Mouse (Mus musculus): ENCODE results near the gene Pknox2. TPM values are rescaled to one million over a fixed set of nuclear protein-coding genes. Genes with fewer than 3 reads are reported as not detected.

Gene Pknox2
- polyA plus RNA-seq, 1 experiment = not detected

- Histone ChIP-seq H3K27ac (ENCODE audit: insufficient read depth, low read depth, low read length) (no peak overlapping the region), H3K4me3 (ENCODE audit: insufficient read depth, low read length) (no peak overlapping the region), H3K4me1 (ENCODE audit: control insufficient read depth, insufficient read depth, low read length) (no peaks in the 10 kb centered on the region)
- TF ChIP-seq CTCF (IDR thresholded peaks at IDR 0.05; ENCODE audit: low read depth, low read length) (no peak), POLR2A (IDR thresholded peaks at IDR 0.05; ENCODE audit: borderline replicate concordance, low read depth, low read length) (no peak)
Observed at GRCm38 (mm10) chr9:37066732-37067472, 80.3 kb downstream of the Pknox2 start.

DNA sequence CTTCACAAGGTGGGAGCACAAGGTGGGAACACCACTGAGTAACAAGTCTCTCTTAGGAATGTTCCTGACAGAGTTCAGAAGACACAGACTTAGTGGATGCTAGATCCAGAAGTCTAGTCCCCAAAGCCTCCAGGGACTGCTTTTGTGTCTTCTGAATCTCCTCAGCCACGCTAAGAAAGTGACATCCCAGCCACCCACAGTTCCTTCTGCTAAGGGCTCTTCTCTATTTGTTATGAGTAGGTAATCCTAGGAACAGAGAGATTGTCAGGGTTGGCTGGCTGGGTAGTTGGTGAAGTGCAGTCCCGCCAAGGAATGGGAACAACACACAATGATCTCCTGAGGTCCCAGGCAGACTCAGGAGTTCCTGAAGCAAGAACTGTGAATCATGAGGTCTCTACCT, 85.6 kb downstream of the Pknox2 start:
- no peak overlapping the region for H3K27ac ChIP-seq (ENCODE audit: insufficient read depth, low read depth, low read length)
- TF ChIP-seq POLR2A (IDR thresholded peaks at IDR 0.05; ENCODE audit: borderline replicate concordance, low read depth, low read length) (no peak), CTCF (IDR thresholded peaks at IDR 0.05; ENCODE audit: low read depth, low read length) (no peak)
- no peaks in the 10 kb centered on the region for H3K4me1 ChIP-seq (ENCODE audit: control insufficient read depth, insufficient read depth, low read length)

GRCm38 (mm10) chr9:37054703-37055102, 92.5 kb downstream of the Pknox2 start:
- H3K4me1 ChIP-seq (ENCODE audit: control insufficient read depth, insufficient read depth, low read length) = no peaks in the 10 kb centered on the region
- no peak overlapping the region for H3K27ac ChIP-seq (ENCODE audit: insufficient read depth, low read depth, low read length)
- no peak for TF ChIP-seq CTCF (IDR thresholded peaks at IDR 0.05; ENCODE audit: low read depth, low read length)
- TF ChIP-seq POLR2A (IDR thresholded peaks at IDR 0.05; ENCODE audit: borderline replicate concordance, low read depth, low read length) = no peak
- H3K4me3 ChIP-seq (ENCODE audit: insufficient read depth, low read length) = no peak overlapping the region

More for the DNA sequence above, 85.6 kb downstream of the Pknox2 start:
- H3K4me3 ChIP-seq (ENCODE audit: insufficient read depth, low read length) = no peak overlapping the region

DNA sequence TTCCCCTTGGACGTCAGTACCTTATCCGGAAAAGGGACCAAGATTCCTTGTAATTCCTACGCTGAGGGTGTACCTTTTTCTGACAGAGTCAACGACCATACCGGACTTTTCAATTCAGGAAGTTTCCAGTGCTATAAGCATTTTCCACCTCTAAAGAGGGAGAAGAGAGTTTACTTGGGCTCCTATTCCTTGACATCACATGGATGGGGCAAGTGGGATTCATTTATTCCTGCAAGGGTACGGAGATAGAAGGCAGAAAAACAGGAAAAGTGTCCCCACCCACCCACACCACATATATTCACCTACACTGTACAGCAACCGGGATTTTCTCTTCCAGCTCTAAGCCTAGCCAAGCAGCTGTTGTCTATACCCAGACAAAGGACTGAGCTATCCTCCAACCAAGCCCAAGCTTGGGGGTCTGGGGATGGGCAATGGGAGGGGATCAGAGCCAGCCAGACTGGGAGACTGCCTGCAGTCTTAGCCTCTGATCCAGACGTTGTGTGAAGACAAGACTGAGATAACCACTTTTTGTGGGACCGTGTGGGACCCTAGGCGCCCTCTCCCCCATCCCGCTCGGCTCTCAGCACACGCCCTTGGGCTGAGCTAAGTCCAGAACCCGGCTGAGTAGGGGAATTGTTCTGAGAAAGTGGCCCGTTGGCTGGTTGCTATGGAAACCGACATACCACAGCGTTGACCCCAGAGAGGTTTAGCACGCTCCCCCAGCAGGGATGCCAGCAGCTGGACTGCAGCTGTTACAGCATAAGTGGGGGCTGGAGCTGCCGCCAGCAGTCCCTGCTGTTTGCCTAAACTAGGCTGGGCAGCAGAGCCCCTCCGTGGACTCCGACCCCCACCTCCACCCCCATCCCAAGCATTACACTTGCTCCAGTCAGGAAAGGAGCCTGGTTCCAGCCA, 93.3 kb downstream of the Pknox2 start:
- Histone ChIP-seq H3K4me3 (ENCODE audit: insufficient read depth, low read length) (no peak overlapping the region), H3K27ac (ENCODE audit: insufficient read depth, low read depth, low read length) (no peak overlapping the region), H3K4me1 (ENCODE audit: control insufficient read depth, insufficient read depth, low read length) (no peaks in the 10 kb centered on the region)
- TF ChIP-seq POLR2A (IDR thresholded peaks at IDR 0.05; ENCODE audit: borderline replicate concordance, low read depth, low read length) (no peak), CTCF (IDR thresholded peaks at IDR 0.05; ENCODE audit: low read depth, low read length) (no peak)

DNA sequence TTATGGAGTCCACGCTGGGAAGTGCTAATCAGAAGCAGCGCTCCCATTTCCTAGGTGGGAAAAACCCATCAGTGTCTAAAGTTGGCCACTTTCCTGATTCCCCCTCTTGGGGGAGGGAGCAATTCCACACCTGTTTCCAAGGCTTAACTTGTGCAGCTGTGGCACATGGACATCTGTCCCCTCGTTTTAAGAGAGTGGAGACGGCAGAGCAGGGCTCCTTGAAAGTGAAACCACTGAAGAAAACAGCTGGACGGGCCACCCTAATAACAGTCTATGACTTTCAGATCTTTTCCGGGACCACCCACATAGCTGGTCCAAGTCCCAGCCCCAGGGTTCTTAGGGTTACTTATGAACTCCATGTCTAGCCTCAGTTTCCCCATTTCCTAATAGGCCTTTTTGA, 94.2 kb downstream of the Pknox2 start:
- Histone ChIP-seq H3K27ac (ENCODE audit: insufficient read depth, low read depth, low read length) (no peak overlapping the region), H3K4me3 (ENCODE audit: insufficient read depth, low read length) (no peak overlapping the region; the same call in 1 of the 2 replicates), H3K4me1 (ENCODE audit: control insufficient read depth, insufficient read depth, low read length) (no peaks in the 10 kb centered on the region)
- TF ChIP-seq CTCF (IDR thresholded peaks at IDR 0.05; ENCODE audit: low read depth, low read length) (no peak), POLR2A (IDR thresholded peaks at IDR 0.05; ENCODE audit: borderline replicate concordance, low read depth, low read length) (no peak)

GRCm38 (mm10) chr9:37051669-37052068, 95.5 kb downstream of the Pknox2 start:
- TF ChIP-seq CTCF (IDR thresholded peaks at IDR 0.05; ENCODE audit: low read depth, low read length) (no peak), POLR2A (IDR thresholded peaks at IDR 0.05; ENCODE audit: borderline replicate concordance, low read depth, low read length) (no peak)
- H3K4me3 ChIP-seq (ENCODE audit: insufficient read depth, low read length) = no peak overlapping the region
- H3K27ac ChIP-seq (ENCODE audit: insufficient read depth, low read depth, low read length) = no peak overlapping the region
- H3K4me1 ChIP-seq (ENCODE audit: control insufficient read depth, insufficient read depth, low read length) = peaks cover 6% of the 10 kb centered on the region

DNA sequence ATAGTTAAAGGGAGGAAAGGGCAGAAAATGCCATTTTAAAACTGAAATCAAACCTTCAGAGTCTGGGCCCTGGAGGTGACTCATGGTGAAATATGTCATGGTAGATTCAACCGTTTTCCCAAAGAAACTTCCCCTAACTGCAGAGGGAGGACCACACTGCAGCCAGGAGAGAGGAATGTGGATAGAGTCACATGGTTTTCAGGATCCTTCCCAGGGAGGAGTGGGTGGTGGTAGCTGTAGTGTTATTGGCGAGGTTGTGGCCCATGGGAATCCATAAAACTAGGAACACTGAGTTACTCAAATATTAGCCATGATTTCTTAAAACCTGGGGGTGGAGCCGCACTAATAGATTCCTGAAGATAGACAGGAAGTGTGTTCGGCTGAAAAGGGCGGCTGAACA, 99.7 kb downstream of the Pknox2 start:
- TF ChIP-seq CTCF (IDR thresholded peaks at IDR 0.05; ENCODE audit: low read depth, low read length) = no peak
- no peak for TF ChIP-seq POLR2A (IDR thresholded peaks at IDR 0.05; ENCODE audit: borderline replicate concordance, low read depth, low read length)
- peaks cover 6% of the 10 kb centered on the region for H3K4me1 ChIP-seq (ENCODE audit: control insufficient read depth, insufficient read depth, low read length)
- H3K4me3 ChIP-seq (ENCODE audit: insufficient read depth, low read length) = no peak overlapping the region
- no peak overlapping the region for H3K27ac ChIP-seq (ENCODE audit: insufficient read depth, low read depth, low read length)

DNA sequence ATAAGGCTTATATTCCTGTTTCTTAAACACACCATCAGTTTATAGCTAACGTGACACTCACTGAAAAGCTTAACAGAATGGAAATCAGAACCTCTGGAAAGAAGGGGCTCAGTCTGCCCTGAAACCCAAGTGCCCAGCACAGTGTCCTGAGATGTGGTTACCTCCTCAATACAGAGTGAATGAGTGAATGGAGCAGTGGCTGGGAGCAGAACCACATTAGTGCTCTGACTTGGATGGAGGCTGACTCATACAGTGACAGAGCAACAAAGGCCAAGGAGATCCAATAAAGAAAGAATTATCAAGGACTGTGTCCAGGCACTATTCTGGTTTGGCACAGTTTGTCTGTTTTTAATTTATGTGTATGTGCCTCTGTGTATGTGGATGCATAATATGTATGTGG, 101.3 kb downstream of the Pknox2 start:
- TF ChIP-seq POLR2A (IDR thresholded peaks at IDR 0.05; ENCODE audit: borderline replicate concordance, low read depth, low read length) = no peak
- TF ChIP-seq CTCF (IDR thresholded peaks at IDR 0.05; ENCODE audit: low read depth, low read length) = no peak
- no peak overlapping the region for H3K27ac ChIP-seq (ENCODE audit: insufficient read depth, low read depth, low read length)
- H3K4me1 ChIP-seq (ENCODE audit: control insufficient read depth, insufficient read depth, low read length) = peaks cover 6% of the 10 kb centered on the region
- H3K4me3 ChIP-seq (ENCODE audit: insufficient read depth, low read length) = no peak overlapping the region

- TF ChIP-seq CTCF (IDR thresholded peaks at IDR 0.05; ENCODE audit: low read depth, low read length) = no peak
- TF ChIP-seq POLR2A (IDR thresholded peaks at IDR 0.05; ENCODE audit: borderline replicate concordance, low read depth, low read length) = no peak
- Histone ChIP-seq H3K4me3 (ENCODE audit: insufficient read depth, low read length) (no peak overlapping the region), H3K4me1 (ENCODE audit: control insufficient read depth, insufficient read depth, low read length) (peaks cover 6% of the 10 kb centered on the region), H3K27ac (ENCODE audit: insufficient read depth, low read depth, low read length) (no peak overlapping the region)
Observed at GRCm38 (mm10) chr9:37044165-37044564, 103.0 kb downstream of the Pknox2 start.

GRCm38 (mm10) chr9:37038859-37039258, 108.3 kb downstream of the Pknox2 start:
- H3K4me3 ChIP-seq (ENCODE audit: insufficient read depth, low read length) = no peak overlapping the region
- H3K4me1 ChIP-seq (ENCODE audit: control insufficient read depth, insufficient read depth, low read length) = no peaks in the 10 kb centered on the region
- H3K27ac ChIP-seq (ENCODE audit: insufficient read depth, low read depth, low read length) = no peak overlapping the region
- TF ChIP-seq POLR2A (IDR thresholded peaks at IDR 0.05; ENCODE audit: borderline replicate concordance, low read depth, low read length) = no peak

Measured in bone marrow macrophage, adult 2 months (primary cell).